Mouse (Mus musculus) erythroblast, adult 5-6 weeks (primary cell): ENCODE data around the gene Nr4a1. TPM values are rescaled to one million over a fixed set of nuclear protein-coding genes. Genes with fewer than 3 reads are reported as not detected.

Source experiments
- total RNA-seq, 2 experiments: library from RNA; stranded (forward) in 1 of 2; stranded (reverse) in 1 of 2; fragments of 150-400 nt in 1 of 2; fragments of 200-764, 138-1000 nt in 1 of 2; gene quantifications; 2 replicates each; pipeline versions ENCODE4 v1.2.3 to v1.2.4; 2015 to 2017; ENCODE audit warnings: low replicate concordance in 2 of 2

Nr4a1 gene
- total RNA-seq, 2 experiments from 2014 or later = 3.3 to 15.7 TPM

Other genes with a start within 250 kb of the Nr4a1 start
- not detected in 2 replicates for gene Gm47841, start 206.9 kb upstream of the Nr4a1 start, total RNA-seq (2015; ENCODE audit: low replicate concordance)
- gene Gm47841, start 206.9 kb upstream of the Nr4a1 start, total RNA-seq (2017; ENCODE audit: low replicate concordance) = not detected in 2 replicates
- not detected in 2 replicates for gene Fignl2, start 175.7 kb upstream of the Nr4a1 start, total RNA-seq (2015; ENCODE audit: low replicate concordance)
- not detected in 2 replicates for gene Fignl2, start 175.7 kb upstream of the Nr4a1 start, total RNA-seq (2017; ENCODE audit: low replicate concordance)
- gene Ankrd33, start 138.5 kb upstream of the Nr4a1 start, total RNA-seq (2015; ENCODE audit: low replicate concordance) = not detected in 2 replicates
- gene Ankrd33, start 138.5 kb upstream of the Nr4a1 start, total RNA-seq (2017; ENCODE audit: low replicate concordance) = not detected in 2 replicates
- 2.3 and 9.4 TPM in 2 replicates for gene Acvrl1, start 125.7 kb upstream of the Nr4a1 start, total RNA-seq (2015; ENCODE audit: low replicate concordance)
- gene Acvrl1, start 125.7 kb upstream of the Nr4a1 start, total RNA-seq (2017; ENCODE audit: low replicate concordance) = 2.3 and 3.8 TPM in 2 replicates
- 0.38 and 0.84 TPM in 2 replicates for gene Acvr1b, start 80.2 kb upstream of the Nr4a1 start, total RNA-seq (2015; ENCODE audit: low replicate concordance)
- gene Acvr1b, start 80.2 kb upstream of the Nr4a1 start, total RNA-seq (2017; ENCODE audit: low replicate concordance) = 2.6 and 2.9 TPM in 2 replicates
- gene Grasp, start 30.1 kb upstream of the Nr4a1 start, total RNA-seq (2015; ENCODE audit: low replicate concordance) = not detected in 2 replicates
- gene Grasp, start 30.1 kb upstream of the Nr4a1 start, total RNA-seq (2017; ENCODE audit: low replicate concordance) = 0.84 TPM in 1 of 2 replicates, not detected in the other
- gene Atg101, start 30.0 kb downstream of the Nr4a1 start, total RNA-seq (2015; ENCODE audit: low replicate concordance) = 7.9 and 14.2 TPM in 2 replicates
- gene Atg101, start 30.0 kb downstream of the Nr4a1 start, total RNA-seq (2017; ENCODE audit: low replicate concordance) = 13.0 and 14.1 TPM in 2 replicates
- gene 6030408B16Rik, start 38.9 kb downstream of the Nr4a1 start, total RNA-seq (2015; ENCODE audit: low replicate concordance) = not detected in 2 replicates
- not detected in 2 replicates for gene 6030408B16Rik, start 38.9 kb downstream of the Nr4a1 start, total RNA-seq (2017; ENCODE audit: low replicate concordance)
- 9.4 and 9.6 TPM in 2 replicates for gene Krt80, start 115.9 kb downstream of the Nr4a1 start, total RNA-seq (2015; ENCODE audit: low replicate concordance)
- 2.4 TPM in 2 replicates for gene Krt80, start 115.9 kb downstream of the Nr4a1 start, total RNA-seq (2017; ENCODE audit: low replicate concordance)
- gene Krt7, start 156.8 kb downstream of the Nr4a1 start, total RNA-seq (2015; ENCODE audit: low replicate concordance) = not detected in 2 replicates
- gene Krt7, start 156.8 kb downstream of the Nr4a1 start, total RNA-seq (2017; ENCODE audit: low replicate concordance) = 1.2 and 5.6 TPM in 2 replicates
- not detected in 2 replicates for gene Krt87, start 184.5 kb downstream of the Nr4a1 start, total RNA-seq (2015; ENCODE audit: low replicate concordance)
- gene Krt87, start 184.5 kb downstream of the Nr4a1 start, total RNA-seq (2017; ENCODE audit: low replicate concordance) = not detected in 2 replicates
- not detected in 2 replicates for gene Krt88, start 193.5 kb downstream of the Nr4a1 start, total RNA-seq (2015; ENCODE audit: low replicate concordance)
- gene Krt88, start 193.5 kb downstream of the Nr4a1 start, total RNA-seq (2017; ENCODE audit: low replicate concordance) = not detected in 2 replicates
- not detected in 2 replicates for gene Krt81, start 209.5 kb downstream of the Nr4a1 start, total RNA-seq (2015; ENCODE audit: low replicate concordance)
- gene Krt81, start 209.5 kb downstream of the Nr4a1 start, total RNA-seq (2017; ENCODE audit: low replicate concordance) = not detected in 2 replicates
- gene Krt86, start 219.2 kb downstream of the Nr4a1 start, total RNA-seq (2015; ENCODE audit: low replicate concordance) = not detected in 2 replicates
- not detected in 2 replicates for gene Krt86, start 219.2 kb downstream of the Nr4a1 start, total RNA-seq (2017; ENCODE audit: low replicate concordance)
- not detected in 2 replicates for gene Krt83, start 237.2 kb downstream of the Nr4a1 start, total RNA-seq (2015; ENCODE audit: low replicate concordance)
- gene Krt83, start 237.2 kb downstream of the Nr4a1 start, total RNA-seq (2017; ENCODE audit: low replicate concordance) = 0.56 TPM in 1 of 2 replicates, not detected in the other